Mouse (Mus musculus) c-Kit-positive CD71-negative TER-119-negative erythroid progenitor cells, embryonic 14.5 days (primary cell): ENCODE measurements at regions not wholly inside any gene's neighbourhood (a gene's known extent, or its start where the extent isn't known, plus 50 kb on each side); places are given as distances from the start of the nearest gene placed in this dataset.

Source experiments
- DNase-seq: peaks from one replicate; pipeline ENCODE4 v3.0.0-alpha.2; 2013; ENCODE audit warnings: low read depth

DNA sequence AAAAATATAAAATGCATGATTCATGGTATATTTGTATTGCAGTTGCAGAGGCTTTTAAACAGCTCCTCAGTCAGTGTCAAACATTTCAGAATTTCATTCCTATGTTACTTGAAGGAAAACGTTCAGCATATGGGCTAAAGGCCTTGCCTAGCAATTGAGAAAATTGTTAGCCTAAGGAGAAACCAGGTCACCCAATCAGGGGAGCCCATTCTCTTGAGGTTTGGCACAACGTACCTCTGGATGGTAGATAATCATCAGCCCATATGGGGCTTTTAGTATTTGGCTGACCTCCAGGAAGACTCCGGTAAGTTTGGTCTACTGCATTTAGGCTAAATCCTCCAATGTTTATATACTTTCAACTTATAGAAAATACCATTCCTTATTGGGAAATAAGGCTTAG is 168.7 kb upstream of the Pdcd1 start:
- DNase-seq, result no peak

DNA sequence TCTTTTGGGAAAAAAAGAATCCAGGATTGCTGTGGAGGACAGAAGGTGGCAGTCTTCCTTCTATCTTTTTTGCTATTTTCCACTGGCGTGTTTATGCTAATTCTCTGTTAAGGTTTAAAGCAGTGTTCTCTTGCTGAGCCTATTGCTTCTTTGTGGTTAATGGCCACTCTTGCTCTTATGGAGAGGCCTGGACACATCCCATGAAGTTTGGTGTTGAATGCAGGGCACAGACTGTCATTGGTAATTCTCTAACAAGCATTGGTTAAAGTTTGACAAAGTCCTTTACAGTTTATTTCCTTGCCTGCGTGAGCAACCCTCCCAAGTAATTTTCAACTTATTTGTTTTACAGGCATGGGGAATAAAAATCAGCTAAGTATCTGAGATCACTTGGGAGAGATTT is 165.1 kb upstream of the Pdcd1 start:
- DNase-seq, result no peak

DNA sequence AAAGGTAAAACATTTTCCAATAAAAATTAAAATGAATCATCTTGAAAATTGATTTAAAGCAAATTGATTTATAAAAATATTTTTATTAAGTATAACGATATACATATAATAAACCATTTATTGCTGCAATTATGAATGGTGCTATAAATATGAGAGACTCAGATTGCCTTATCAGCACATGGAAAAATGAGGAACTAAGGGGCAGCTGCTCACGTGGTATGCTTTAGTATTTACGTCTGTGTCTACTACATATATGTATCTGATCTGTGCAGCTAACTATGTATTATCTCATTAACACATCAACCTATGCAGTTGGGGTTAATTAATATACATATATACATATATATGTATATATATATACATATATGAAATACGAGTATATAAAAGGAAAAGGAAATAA is 156.6 kb upstream of the Pdcd1 start:
- DNase-seq, result no peak

DNA sequence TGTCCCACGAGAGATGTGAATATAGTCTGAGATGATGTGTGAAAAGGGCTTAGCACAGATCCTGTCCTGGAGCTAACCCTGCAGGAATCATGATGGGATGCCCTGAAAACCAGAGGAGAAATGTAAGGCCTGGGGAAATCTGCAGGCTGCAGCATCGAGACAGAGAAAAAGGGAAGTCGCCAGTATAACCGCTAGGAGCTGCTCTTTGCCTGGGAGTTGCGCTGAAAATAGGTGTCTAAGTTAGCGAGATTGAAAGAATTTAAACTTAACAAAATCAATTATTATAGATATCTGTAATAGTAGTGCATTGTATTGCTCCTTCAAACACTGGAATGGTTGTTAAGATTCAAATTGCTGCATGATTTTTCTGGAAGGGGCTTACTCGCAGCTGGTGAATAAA is 155.5 kb upstream of the Pdcd1 start:
- no peak for DNase-seq

DNA sequence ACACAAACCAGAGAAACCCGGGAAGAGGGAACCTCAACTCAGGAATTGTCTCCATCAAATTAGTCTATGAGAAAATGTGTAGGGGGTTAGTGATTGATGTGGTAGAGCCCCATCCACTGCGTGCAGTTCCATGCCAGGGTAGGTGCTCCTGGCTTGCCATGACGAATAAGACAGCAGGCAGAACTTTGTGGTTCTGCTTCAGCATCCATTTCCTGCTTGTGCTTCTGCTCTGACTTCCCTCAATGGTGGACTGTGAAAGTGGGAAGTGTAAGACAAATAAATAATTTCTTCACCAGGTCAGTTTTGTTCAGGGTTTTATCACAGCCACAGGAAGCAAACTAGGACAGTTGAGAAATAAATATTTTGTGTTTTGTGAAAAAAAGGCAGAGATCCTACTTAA is 150.9 kb upstream of the Pdcd1 start:
- DNase-seq, result no peak

DNA sequence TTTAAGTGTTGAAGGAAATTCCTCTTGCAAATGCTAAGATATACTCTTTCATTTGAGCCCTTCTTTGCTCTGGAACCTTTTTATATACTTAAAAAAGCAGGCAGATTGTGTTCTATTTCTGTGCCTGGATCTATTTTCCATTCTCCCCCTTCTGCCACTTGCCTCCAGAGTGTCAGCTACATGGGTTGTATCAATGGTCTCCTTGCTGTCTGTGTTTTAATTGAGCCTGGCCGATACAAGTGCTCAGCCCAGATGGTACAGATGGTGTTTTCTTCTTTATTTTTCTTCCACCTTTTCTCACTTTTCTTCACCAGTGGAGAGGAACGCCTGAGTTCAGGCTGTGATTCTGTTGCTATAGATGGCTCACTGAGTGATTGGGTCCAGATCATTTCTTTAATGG is 131.5 kb upstream of the Pdcd1 start:
- no peak for DNase-seq

DNA sequence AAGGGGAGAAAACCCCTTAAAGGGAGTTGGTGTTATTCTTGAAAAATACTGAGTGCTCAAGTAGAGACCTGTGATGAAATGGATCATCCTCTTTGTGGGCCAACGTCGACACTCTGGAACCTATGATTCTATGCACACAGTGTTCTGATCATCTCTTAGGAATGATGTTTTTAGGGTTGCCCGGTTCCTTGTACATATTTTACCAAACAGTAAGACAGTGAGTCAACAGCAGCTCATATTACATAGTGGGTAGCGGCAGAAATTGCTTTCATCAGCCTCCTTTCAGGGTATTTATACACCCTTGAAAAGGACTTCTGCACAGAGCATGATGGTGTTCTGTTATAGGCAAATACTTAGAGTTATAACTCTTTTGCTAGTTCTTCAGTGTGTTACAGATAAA is 97.6 kb upstream of the Pdcd1 start:
- no peak for DNase-seq

DNA sequence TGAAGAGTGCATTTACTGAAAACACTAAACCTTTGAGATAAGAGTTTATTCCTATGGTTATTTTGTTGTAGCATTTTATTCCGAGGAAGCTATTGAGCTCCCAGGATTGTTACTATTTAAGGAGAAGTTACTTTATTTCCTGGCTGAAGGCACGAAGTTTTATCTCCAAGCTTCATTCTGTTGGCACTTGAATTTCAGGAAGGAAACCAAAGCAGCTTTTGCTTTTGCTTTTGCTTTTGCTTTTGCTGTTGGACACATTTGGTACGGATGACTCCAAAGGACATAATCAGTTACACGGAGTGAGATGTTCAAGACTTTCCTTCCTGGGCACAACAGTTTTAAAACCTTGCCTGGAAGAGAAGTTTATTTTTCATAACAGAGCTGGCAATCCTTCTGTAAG is 94.7 kb upstream of the Pdcd1 start:
- no peak for DNase-seq

DNA sequence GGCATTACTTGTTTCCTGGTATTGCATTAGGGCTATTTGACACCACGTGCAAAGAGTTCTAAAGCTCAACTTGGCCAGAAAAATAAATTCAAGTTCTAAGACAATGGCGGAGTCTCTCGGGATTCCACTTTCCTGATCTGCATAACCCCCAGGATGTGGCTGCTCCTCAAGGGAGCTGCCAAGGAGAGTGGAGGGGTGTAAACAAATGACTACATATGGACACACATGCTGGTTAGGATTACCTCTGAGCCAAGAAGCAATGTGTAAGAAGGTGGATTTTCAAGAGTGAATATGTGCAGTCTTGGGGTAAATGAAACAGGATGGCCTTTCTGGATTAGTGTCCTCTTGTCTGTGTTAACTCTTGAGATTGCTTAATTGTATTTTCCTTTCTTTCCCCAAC is 88.2 kb upstream of the Pdcd1 start:
- no peak for DNase-seq

DNA sequence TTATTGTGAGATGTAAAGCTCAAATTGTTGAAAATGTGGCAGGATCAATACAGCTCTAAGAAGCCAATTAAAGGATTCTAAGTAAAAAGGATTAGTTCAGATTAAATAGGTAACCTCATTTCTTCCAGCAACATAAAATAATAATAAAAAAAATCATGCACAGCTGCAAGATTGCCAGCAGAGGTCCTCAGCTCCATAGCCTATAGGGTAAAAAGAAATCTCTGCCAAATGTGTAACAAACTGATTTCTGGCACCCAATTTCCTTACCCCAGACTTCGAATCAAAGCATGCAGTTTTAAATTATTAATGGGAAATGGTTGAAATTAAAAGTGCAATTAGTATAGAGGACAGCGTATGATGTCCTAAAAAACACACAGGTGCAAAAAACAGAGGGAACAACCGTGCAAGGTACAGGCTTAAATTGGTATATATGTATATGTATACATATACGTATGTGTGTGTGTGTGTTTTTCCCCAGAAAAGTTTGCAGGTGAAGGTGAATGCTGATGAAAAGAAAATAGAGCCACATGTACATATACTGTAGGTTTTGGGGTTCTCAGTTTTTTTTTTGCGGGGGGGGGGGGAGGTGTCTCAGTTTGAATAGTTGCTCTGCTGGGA is 87.2 kb upstream of the Pdcd1 start:
- DNase-seq, result no peak

DNA sequence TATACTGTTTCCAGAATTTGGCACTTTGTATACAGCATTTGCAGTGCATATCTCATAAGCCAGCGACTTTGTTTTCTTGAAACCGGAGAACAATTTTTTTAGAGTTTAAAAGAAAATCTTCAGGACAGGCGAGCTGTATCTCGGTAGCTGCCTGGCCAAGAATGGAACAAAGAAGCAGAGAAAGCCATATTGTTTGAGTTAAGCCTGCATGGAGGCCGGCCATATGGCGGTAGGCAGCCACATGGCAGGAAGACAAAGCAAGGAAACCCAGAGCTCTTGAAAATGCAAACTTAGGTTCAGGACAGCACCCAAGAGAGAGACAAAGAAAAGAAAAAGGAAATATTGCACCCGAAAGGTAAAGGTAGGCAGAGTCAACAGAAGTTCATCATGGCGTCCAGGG is 84.4 kb upstream of the Pdcd1 start:
- no peak for DNase-seq
